Mouse (Mus musculus) lung, adult 2 months (tissue): Measurements from ENCODE around the gene Alx3. TPM values are rescaled to one million over a fixed set of nuclear protein-coding genes. Genes with fewer than 3 reads are reported as not detected.

Experiments used
- DNase-seq: peaks from one replicate; pipeline ENCODE4 v3.0.0; 2022
- H3K4me1 ChIP-seq: fragments of 200-500 bp; 2 replicates; pipeline ENCODE4 v1.6.1; 2011; ENCODE audit warnings: low read length; ENCODE audit not compliant: control insufficient read depth, insufficient read depth
- H3K4me3 ChIP-seq: fragments of 200-500 bp; replicated peaks from 2 replicates; pipeline ENCODE3; 2011; ENCODE audit warnings: low read depth, mild to moderate bottlenecking, control low read depth, low read length; ENCODE audit errors: extremely low read depth
- CTCF ChIP-seq: fragments of 200-500 bp; IDR thresholded peaks from 2 replicates; pipeline ENCODE4 v1.5.1; 2011; ENCODE audit warnings: mild to moderate bottlenecking, low read length, control low read depth; ENCODE audit not compliant: insufficient read depth
- POLR2A ChIP-seq: fragments of 200-500 bp; IDR thresholded peaks from 2 replicates; pipeline ENCODE4 v1.6.1; 2011; ENCODE audit warnings: low read depth, mild to moderate bottlenecking, control low read depth, low read length, borderline replicate concordance; ENCODE audit errors: extremely low read depth
- WGBS: fragments of 180-500 bp; shearing (Covaris S2); methylation state at CpG from one replicate; pipeline ENCODE4 v1.1.7; 2018; 5-methylcytosine and 5-hydroxymethylcytosine counted together
- polyA plus RNA-seq: library from polyadenylated mRNA; depleted of rRNA; stranded (reverse); fragments of >200 nt; gene quantifications from 2 replicates; pipeline ENCODE4 v1.2.3, GENCODE M21; 2012

Alx3 gene
- polyA plus RNA-seq, 1 experiment = not detected

GRCm38 (mm10) chr3:107617800-107618199 is 23.0 kb downstream of the Alx3 start:
- Histone ChIP-seq H3K4me1 (no peaks in the 10 kb centered on the region), H3K4me3 (no peak overlapping the region)
- 91% methylated on average over 3 of the region's 3 CpGs for WGBS
- DNase-seq = no peak
- TF ChIP-seq CTCF (no peak), POLR2A (no peak)

- TF ChIP-seq POLR2A (no peak), CTCF (no peak)
- Histone ChIP-seq H3K4me3 (no peak overlapping the region), H3K4me1 (no peaks in the 10 kb centered on the region)
- WGBS = 83% methylated on average over 6 of the region's 6 CpGs
- no peak for DNase-seq
Observed at GRCm38 (mm10) chr3:107619911-107620310, 25.1 kb downstream of the Alx3 start.

- no peak for TF ChIP-seq POLR2A
- TF ChIP-seq CTCF = no peak
- no peak overlapping the region for H3K4me3 ChIP-seq
- no peak for DNase-seq
- H3K4me1 ChIP-seq = no peaks in the 10 kb centered on the region
- 91% methylated on average over 21 of the region's 21 CpGs for WGBS
Observed at GRCm38 (mm10) chr3:107621286-107622075, 26.6 kb downstream of the Alx3 start.

- TF ChIP-seq POLR2A (no peak), CTCF (no peak)
- 94% methylated on average over 7 of the region's 7 CpGs for WGBS
- Histone ChIP-seq H3K4me3 (no peak overlapping the region), H3K4me1 (no peaks in the 10 kb centered on the region)
- no peak for DNase-seq
Observed at GRCm38 (mm10) chr3:107622537-107622936, 27.7 kb downstream of the Alx3 start.

- WGBS = 97% methylated on average over 8 of the region's 8 CpGs
- no peaks in the 10 kb centered on the region for H3K4me1 ChIP-seq
- DNase-seq = no peak
- TF ChIP-seq POLR2A = no peak
- TF ChIP-seq CTCF = no peak
- no peak overlapping the region for H3K4me3 ChIP-seq
Observed at GRCm38 (mm10) chr3:107624424-107624823, 29.6 kb downstream of the Alx3 start.

GRCm38 (mm10) chr3:107625536-107625935 is 30.7 kb downstream of the Alx3 start:
- H3K4me1 ChIP-seq = peaks cover 1% of the 10 kb centered on the region; the same call in 1 of the 2 replicates
- TF ChIP-seq CTCF (no peak), POLR2A (no peak)
- DNase-seq = no peak
- no peak overlapping the region for H3K4me3 ChIP-seq
- WGBS = 95% methylated on average over 8 of the region's 8 CpGs

- no peak for DNase-seq
- H3K4me3 ChIP-seq = no peak overlapping the region
- 96% methylated on average over 8 of the region's 8 CpGs for WGBS
- peaks cover 4% of the 10 kb centered on the region; the same call in 1 of the 2 replicates for H3K4me1 ChIP-seq
- TF ChIP-seq POLR2A = no peak
Observed at GRCm38 (mm10) chr3:107626751-107627150, 31.9 kb downstream of the Alx3 start.

GRCm38 (mm10) chr3:107627641-107628040 is 32.8 kb downstream of the Alx3 start:
- no peak for TF ChIP-seq POLR2A
- no peak for TF ChIP-seq CTCF
- WGBS = 96% methylated on average over 7 of the region's 7 CpGs
- Histone ChIP-seq H3K4me1 (peaks cover 4% of the 10 kb centered on the region; the same call in 1 of the 2 replicates), H3K4me3 (no peak overlapping the region)
- DNase-seq = no peak

GRCm38 (mm10) chr3:107628551-107628950 is 33.7 kb downstream of the Alx3 start:
- TF ChIP-seq POLR2A = no peak
- no peak for TF ChIP-seq CTCF
- no peak overlapping the region for H3K4me3 ChIP-seq
- WGBS = 92% methylated on average over 2 of the region's 2 CpGs
- peaks cover 4% of the 10 kb centered on the region; the same call in 1 of the 2 replicates for H3K4me1 ChIP-seq
- no peak for DNase-seq

GRCm38 (mm10) chr3:107629411-107629810 is 34.6 kb downstream of the Alx3 start:
- Histone ChIP-seq H3K4me1 (peaks cover 4% of the 10 kb centered on the region; the same call in 1 of the 2 replicates), H3K4me3 (no peak overlapping the region)
- TF ChIP-seq POLR2A (no peak), CTCF (no peak)
- no peak for DNase-seq
- WGBS = 91% methylated on average over 4 of the region's 4 CpGs
